Mouse (Mus musculus) mouse trophoblast stem cell (cell line): Measurements from ENCODE around the gene Atxn7l3.

Source experiments
- in situ Hi-C, 2 experiments: fragments of 300-500 bp; cut with MseI, MboI; formaldehyde crosslinking; loops; 2 replicates in 1 of 2; 3 replicates in 1 of 2; pipeline ENCODE4 v1.15.1; 2025

Gene Atxn7l3

DNA sequence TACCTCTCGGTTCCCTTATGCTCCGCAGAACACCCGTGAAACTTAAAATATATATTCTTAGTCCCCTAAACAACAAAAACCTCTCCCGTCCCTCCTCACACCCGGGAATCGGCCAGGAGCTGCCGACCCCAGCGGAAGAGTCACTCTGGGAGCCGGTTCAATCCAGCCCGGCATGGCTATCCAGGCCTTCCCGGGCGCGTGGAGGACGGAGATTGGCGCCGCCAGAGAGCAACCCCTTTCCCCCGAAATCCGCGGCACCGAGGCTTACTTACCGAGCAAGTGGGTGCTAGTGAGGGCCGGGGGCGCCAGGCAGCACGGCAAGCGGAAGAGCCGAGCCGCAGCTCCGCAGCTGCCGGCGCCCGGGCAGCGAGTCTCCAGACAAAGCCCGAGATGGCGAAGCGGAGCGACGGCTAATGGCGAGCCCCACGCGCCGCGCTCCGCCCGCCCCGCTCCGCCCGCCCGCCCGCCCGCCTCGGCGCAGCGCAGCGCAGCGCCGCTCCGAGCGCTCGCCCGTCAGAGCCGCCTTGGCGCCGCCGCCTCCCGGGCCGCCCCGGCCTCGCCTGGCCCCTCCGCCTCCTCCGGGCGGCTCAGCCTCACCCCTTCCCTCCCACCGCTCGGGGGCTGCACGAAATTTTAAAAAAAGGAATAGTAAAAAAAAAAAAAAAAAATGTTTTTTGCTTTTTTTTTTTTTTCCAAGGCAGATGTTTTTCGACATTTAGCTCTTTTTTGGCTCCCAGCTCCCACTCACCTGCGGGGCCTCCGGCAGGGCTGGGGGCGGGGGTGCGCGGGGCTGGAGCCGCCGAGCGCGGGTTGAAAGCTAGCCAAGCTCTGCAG lies 22.4 kb upstream of the Atxn7l3 start:
- in situ Hi-C loops: no loop called here

DNA sequence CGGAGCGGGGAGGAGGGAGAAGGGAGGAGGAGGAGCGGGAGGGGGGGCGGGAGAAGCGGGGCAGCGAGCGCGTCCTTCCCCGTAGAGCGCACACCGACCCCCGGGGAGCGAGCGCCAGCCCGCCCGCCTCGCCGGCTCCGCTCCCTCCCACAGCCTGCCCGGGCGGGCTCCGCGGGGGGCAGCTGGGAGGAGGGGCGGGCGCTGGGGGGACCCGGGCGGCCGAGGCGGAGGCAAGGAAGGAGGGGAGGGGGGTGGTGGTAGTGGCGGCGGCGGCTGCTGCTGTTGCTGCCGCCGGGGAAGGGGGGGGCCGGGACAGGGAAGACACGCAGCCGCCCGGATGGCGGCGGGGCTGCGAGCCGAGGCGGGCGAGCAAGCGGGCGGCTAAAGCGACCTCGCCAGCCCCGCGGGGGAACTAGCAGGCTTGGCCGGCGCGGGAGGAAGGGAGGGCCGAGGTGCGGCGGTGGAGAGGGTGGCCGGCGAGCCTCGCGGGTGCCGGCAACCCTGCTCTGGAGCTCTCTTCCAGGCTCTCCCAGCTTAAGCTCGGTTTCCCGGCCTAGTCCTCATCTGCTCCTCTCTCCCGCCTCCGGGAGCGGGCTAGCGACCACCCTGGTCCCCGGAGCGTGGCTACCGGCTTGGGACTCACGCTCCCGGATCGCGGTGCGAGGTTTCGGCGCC lies 21.6 kb upstream of the Atxn7l3 start:
- in situ Hi-C loops: no loop called here

DNA sequence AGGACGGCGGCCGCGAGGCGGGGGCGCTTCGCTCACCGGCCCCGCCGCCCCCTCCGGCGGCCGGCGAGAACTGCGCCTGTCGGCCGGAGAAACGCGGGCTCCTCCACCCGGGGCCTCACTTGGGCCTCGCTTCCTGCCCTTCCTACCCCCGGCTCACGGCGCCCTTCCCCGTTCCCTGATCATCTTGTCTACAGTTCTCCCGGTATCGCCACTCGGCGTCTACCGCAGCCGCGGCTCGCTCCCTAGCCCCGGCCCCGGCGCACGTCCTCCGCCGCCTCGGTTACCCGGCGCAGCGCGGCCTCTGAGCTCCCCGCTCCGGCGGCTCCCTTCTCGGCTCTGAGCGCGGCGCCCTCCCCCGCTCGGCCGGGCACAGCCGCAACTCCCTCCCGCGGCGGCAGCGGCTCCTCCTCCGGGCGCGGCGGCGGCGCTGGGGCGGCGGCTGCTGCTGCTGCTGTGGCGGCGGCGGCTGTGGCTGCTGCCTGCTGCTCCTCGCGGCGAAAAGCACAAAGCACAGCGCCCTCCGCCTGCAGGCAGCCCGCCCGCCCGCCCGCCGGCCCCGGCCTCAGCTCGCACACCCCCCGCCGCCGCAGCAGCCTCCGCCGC lies 21.0 kb upstream of the Atxn7l3 start:
- in situ Hi-C loops: no loop called here

DNA sequence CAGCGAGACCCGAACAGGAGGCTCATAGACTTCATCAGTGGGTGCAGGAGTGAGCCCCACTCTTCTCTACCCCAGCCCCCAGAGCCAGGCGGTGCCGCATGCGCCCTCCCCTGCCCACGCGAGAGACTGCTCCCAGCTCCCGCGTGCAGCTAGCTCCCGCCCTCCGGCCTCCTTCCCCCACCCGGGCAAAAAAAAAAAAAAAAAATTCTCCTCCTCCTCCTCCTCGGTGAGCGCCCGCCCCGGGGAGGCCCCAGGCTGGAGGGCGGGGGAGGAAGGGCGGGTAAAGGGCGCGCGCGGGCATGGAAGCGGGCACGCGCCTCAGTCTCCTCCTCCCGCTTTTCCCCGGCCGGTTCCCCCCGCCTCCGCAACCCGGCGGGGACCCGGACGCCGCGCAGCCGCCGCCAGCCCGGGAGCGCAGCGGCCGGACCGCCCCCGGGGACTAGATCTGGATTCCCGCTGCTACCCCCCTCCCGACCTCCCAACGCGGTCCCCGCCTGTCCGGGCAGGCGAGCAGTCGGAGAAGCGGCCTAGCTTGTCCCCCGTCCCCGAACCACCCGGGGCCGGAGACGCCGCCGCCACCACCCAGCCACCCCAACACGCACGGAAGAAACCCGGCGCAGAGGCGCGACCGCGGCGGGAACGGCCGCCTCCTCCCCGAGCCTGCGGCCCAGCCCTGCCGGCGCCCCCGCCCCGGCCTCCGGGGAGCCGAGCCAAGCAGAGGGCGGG lies 20.3 kb upstream of the Atxn7l3 start:
- in situ Hi-C loops: no loop called here

DNA sequence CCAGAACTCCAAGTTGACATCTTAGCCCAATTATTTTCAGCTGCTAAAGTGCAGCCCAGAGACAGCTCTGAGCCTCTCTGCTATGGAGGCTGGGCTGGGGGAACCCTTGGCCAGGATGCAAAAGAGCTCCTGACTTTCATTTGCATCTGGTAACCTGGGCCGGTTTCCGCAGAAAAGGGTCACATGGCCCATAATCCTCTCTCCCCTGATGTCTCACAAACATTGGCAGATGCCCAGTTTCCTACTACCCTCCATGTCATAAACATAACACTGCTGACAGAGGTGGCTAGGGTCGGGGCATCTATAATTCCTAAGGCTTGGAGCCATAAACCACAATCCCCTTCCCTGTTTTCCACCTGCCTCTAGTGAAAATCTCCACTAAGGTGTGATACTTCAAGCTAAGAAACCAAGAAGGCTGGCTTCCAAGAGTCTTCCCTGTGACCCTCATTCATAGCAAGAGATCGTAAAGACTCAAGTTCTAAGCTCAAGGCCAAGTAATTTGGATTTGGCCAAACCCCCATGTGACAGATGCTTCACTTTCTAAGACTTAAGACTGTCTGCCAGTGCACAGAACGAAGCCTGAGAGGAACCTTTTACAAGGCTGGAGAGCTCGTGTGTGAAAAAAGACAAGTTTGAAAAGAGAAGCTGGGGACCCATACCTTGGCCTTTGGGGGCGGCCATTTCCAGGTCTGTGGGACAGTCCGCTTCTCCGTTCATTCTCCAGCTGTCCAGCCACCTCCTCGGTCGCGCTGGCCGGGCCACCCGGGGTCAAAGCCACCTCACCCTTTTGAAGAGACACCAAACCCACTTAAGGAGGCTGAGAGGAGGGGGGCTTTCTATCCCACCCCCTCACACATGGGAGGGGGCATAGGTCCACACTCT lies 19.5 kb upstream of the Atxn7l3 start:
- in situ Hi-C loops: no loop called here

DNA sequence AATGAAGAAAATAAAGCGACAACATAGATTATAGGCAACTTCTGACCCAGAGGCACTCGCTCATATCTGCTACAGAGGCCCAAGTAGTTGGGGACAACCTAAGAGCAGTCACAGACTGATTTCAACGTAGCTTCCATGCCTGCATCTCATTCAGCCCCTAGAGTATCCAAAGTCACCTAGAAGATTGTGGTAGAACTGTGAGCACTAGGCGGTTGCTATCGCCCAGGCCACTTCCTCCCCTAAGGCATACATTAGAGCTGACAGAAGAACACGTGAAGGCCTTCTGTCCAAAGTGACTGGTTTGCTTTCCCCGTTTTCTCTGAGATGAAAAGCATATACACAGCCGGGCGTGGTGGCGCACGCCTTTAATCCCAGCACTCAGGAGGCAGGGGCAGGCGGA lies 17.9 kb upstream of the Atxn7l3 start:
- in situ Hi-C loops: no loop called here

DNA sequence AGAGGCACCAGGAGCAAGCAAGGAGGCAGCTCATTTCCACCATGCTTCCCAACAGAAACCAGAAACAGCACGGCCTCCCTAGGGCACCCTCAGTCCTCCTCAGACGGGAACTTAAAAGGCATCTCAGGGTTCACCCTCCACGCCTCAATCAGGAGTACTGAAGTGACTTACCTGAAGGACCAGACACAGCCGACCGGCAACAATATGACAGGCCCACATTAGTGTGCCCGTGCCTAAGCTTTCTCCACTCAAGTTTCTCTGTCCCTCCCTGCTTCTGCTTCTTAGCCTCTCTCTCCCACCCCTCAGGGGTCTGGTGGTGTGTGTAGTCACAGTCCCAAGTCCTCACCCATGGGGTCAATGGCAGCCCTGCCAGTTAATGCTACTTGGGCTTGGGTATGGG lies 16.2 kb upstream of the Atxn7l3 start:
- in situ Hi-C loops: no loop called here

DNA sequence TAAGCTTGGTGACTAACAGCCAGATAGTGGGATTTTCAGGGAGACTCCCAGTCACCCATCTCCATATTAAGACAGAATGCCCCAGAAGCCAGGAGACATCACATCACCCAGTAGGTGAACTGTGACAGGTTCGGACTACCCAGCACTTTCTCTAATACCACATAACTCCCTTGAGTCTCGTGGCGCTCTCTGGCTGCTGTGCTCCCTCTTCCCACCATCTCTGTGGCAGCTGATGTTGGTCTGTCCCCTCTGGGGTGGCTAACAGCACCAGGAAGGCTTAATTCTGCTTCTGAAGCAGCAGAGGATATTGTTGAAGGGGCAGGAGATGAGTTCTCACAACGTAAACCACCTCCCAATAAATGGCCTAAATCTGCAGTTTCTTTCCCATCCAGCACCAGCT lies 15.5 kb upstream of the Atxn7l3 start:
- in situ Hi-C loops: no loop called here

DNA sequence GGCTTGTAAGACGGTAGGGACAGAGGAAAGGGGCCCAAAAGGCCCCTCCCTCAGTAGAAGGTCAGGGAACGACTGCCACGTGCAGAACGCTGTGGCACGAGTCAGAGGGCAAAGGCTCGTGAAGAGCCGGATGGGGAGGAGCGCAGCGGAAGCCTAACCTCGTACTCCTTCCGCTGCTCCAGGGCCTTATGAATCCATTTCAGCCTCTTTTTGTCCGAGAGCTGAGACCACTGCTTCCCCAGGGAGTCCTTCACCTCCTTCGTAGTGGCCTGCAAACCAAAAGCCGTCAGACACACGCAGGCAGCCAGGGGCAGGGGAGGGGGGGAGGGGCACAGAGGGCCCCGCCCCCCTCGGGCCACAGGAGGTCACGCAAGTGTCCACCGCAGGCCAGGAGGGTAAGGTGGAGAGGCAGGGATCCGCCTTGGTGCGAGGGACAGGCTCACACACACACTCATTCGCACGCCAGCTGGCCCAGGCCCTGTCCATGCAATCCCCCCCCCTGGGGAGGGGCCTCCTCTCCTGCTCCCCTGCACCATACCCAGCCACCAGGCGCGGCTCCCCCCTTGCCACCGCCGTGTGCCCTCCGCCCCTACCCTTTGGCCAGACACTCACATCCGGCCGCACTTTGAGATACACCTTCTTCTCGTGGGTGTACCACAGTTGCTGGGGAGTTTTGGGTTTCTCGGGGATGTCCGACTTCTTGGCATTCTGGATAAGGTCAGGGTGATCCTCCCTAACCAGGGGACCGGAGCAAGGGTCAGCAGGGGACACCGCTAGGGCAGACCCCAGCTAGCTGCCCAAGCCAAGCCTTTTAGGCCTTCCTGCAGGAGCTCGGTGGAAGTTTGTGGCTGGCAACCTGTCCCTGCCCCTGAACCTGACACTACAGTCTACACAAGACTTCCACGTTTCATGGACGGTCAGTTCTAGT lies 14.6 kb upstream of the Atxn7l3 start:
- in situ Hi-C loops: no loop called here

DNA sequence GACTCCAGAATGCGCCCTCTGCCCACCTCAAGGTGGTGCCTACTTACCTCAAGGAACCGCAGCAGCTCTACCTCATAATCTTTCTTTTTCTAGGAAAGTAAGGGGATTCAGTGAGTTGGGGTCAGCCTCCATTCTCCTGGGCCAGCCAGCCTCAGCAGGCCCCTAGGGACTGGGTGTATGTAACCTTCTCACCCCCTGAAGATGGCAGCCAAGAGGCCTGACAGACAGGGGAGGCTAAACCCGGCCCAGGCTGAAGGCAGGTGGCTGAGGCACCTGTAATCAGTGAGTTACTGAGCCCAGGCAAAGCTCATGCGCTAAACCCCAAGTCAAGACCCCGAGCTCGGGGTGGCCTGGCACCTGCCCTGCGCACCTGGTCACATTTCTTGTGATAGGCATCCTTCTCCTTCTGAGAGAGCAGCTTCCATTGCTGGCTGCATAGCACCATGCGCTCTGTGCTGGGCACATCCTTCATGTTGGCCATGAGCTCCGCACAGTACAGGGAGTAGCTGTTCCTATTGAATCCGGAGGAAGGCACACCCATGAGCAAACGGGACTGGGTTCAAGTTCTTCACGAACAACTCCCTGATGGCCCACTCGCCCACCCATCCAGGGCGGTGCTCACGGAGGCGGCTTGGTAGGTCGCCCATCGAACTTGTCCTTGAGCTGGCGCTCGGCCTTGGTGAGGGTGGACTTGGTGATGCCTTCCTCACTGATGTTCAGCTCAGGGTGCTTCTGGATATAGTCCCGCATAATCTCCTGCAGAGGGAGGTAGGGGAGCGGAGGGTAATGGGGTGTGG lies 13.6 kb upstream of the Atxn7l3 start:
- in situ Hi-C loops: no loop called here

DNA sequence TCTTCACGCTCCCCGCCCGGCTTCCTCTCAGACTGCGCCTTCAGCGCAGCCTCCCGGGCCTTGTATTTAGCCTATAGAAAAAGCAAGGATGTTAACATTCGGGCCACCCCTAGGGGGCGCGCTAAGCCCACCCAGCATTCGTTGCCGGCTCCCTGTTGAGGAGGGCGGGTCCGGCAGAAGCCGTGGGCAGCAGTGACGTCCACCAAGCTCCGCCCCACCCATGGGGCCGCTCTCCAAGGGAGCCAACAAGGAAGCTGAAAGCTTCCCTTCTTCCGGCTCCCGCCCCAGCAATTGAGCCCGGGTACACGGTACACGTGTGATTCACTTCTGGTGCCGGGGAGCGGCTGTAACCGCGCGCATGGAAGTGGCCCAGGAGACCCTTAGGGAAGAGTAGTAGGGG lies 12.5 kb upstream of the Atxn7l3 start:
- in situ Hi-C loops: no loop called here

DNA sequence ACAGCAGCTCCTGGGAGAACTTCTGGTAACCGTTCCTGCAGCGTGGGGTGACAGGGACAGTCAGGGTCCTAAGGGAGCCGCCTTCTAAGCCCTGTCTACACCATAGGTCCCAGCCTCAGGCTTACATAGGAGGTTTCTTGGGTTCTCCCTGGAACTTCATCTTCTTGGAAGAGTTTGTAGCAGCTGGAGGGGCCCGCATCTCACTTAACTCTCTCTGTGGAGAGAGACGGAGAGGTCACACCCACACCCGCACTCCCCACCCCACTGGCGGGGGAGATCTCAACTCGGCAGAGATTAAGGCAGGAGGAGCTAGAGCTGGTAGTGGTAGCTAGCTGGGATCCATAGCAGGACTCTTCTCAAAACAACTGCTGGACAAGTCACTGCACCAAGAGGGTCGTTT lies 11.7 kb upstream of the Atxn7l3 start:
- in situ Hi-C loops: no loop called here

DNA sequence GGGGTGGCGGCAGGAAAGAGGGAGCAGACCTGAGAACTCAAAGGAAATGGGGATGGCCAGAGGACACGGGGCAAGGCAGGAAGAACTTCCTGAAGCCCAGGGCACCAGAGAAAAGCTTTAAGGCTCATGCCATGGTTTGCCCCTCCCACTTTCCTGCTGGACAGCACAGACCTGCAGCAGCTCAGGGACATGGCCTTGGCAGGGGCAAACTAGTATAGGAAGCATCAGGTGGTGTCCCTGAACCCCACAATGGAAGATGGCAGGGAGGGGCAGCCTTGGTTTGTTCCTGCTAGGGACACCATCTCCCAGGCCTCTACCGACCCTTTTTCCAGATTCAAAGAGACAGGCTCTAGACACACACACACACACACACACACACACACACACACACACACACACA lies 8.9 kb upstream of the Atxn7l3 start:
- in situ Hi-C loops: no loop called here

DNA sequence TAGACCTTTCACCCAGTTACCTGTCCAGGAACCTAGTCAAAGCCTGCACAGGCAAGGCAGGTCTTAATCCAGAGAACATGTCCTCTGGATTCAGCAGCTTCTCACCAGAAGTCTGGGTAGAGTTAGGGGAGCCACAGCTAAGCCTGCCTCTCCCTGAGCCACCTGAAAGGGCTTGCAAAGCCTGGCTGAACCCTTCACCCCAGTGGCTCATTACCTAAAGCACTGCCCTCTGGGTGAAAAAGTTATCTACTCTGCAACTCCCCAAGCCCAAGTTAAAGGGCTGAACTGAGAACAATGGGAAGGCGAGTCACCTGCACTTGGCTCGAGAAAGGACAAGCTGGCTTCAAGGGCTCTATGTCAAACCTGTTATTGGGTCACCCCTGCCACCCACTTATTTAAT lies 7.7 kb upstream of the Atxn7l3 start:
- in situ Hi-C loops: loop anchor here (5.0 kb wide), 1 partner anchor 108 kb away; no protein-coding TSS in a partner anchor

DNA sequence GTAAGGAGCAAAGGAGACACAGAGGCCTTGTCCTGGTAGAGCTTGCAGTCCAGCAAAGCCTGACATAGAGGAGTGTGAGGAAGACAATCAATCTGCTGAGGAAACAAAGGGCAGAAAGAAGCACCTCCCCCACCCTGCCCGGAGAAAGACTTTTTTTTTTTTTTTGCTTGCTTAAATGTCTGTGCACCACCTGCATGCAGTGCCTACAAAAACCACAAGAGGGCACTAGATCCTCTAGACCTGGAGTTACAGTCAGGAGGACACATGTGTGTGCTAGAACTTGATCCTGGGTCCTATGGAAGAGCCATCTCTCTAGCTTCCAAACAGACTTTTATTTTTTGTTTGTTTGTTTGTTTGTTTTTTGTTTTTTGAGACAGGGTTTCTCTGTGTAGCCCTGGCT lies 3.4 kb upstream of the Atxn7l3 start:
- in situ Hi-C loops: loop anchor here (5.0 kb wide), 1 partner anchor 112 kb away; no protein-coding TSS in a partner anchor

DNA sequence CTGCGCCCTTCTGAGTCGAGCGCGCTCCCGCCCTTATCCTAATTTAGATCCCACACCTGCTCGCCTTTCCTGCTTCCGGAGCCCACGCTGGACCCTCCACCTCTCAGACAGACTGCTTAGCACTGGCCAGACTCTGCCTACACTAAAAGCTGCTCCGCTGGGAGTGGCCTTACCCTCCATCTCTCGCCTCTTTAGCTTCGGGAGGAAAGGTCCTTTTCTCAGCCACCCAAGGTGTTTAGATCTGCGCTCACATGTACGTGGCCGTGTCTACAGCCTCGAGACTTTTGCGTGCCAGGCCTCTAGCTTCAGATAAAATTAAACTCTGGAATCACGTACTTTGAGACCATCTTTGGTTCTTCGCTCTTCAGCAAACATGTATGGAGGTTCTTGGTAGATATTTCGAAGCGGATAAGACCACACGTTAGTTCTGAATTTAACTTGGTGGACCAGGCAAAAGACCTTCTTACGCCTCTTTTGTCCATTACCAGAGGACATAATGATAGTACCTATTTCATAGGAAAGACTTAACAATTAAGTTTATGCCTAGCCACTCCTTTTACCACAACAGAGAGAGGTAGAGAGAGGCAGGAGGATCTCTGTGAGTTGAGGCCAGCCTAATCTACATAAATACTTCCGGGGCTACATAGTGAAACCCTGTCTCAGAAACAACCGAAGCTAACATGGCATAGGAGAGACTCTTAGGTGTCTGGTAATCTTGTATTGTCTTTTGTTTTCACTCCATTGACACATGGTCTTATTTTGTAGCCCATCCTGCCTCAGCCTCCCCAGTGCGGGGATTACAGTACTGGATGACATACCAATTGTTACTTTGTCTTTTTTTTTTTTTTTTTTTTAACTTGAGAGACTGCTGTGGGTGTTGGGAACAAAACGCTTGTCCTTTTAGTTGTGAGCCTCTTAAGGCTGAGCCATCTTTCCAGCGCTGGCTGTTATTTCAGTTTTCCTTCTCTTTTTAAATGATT lies 1.4 kb upstream of the Atxn7l3 start:
- in situ Hi-C loops: no loop called here

DNA sequence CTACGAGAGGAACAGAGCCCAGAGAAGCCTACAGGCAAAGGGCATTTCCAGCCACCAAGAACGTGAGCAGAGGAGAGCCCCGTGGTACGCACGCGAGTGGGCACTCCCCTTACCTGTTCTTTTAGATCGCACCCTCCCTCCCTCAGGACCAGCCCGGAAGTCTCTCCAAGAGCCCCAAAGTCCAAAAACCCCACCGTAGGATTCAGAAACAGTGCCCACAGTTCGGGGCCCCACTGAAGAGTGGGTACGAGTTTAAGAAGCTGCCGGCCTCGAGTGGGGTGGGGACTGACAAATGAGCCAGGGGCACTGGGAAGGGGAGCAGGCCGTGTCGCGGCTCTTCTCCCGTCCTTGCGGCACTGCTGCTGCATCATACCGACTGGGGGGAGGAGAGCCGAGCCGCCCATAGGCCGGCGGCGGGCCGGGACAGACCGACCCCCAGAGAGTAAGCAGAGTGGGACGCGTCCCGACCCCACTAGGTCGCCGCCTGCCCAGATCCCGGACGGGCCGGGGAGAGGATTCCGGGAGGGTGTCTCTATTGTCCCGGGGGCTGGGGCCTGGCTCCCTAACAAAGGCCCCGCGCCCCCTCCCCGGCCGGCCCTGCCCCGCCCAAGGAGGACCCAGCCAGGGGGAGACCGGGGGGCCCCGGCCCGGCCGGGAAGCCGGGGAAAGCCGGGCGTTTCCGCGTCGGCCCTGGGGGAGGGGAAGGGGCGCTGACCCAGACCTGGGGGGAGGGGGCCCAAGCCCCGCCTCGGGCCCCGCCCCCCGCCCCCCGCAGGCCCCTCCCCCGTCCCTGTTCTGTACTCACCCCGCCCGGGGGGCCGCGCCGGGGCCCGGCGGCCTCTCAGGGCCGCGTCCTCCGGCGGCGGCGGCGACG lies 596 bp downstream of the Atxn7l3 start:
- in situ Hi-C loops: no loop called here
